Mouse (Mus musculus) cerebellum, postnatal 36 days (tissue): ENCODE data around the gene Papola.

Source experiments
- DNase-seq, 2 experiments: peaks; one replicate each; pipeline ENCODE4 v3.0.0; 2021 to 2022; ENCODE audit warnings: mixed read lengths in 2 of 2

The Papola gene

GRCm38 (mm10) chr12:105784196-105784999 lies at the start of gene Papola:
Gene Papola, plus strand, starts transcription at chr12:105784694.
- DNase-seq = peak; percentile 88 to 90

- DNase-seq = no peak
Observed at GRCm38 (mm10) chr12:105735226-105735888, 49.1 kb upstream of the Papola start.

- DNase-seq = no peak
Observed at GRCm38 (mm10) chr12:105735889-105736251, 48.6 kb upstream of the Papola start.

- DNase-seq = no peak
Observed at GRCm38 (mm10) chr12:105738316-105739096, 46.0 kb upstream of the Papola start.

- no peak for DNase-seq
Observed at GRCm38 (mm10) chr12:105739656-105740055, 44.8 kb upstream of the Papola start.

GRCm38 (mm10) chr12:105748114-105748513 lies 36.4 kb upstream of the Papola start:
- DNase-seq = no peak

- no peak for DNase-seq
Observed at GRCm38 (mm10) chr12:105753813-105754212, 30.7 kb upstream of the Papola start.

GRCm38 (mm10) chr12:105757816-105758497 lies 26.5 kb upstream of the Papola start:
- no peak for DNase-seq

- no peak for DNase-seq
Observed at GRCm38 (mm10) chr12:105758911-105759310, 25.6 kb upstream of the Papola start.

- no peak for DNase-seq
Observed at GRCm38 (mm10) chr12:105759849-105760478, 24.5 kb upstream of the Papola start.

- DNase-seq = no peak
Observed at GRCm38 (mm10) chr12:105761171-105761570, 23.3 kb upstream of the Papola start.

- no peak for DNase-seq
Observed at GRCm38 (mm10) chr12:105761629-105762028, 22.9 kb upstream of the Papola start.

GRCm38 (mm10) chr12:105769700-105770099 lies 14.8 kb upstream of the Papola start:
- no peak for DNase-seq

- DNase-seq = no peak
Observed at GRCm38 (mm10) chr12:105774871-105775270, 9.6 kb upstream of the Papola start.

- no peak for DNase-seq
Observed at GRCm38 (mm10) chr12:105777651-105778050, 6.8 kb upstream of the Papola start.

- DNase-seq = peak in 1 of 2 experiments; percentile 67
Observed at GRCm38 (mm10) chr12:105785000-105785774, 693 bp downstream of the Papola start.

- no peak for DNase-seq
Observed at GRCm38 (mm10) chr12:105786113-105786512, 1.6 kb downstream of the Papola start.

GRCm38 (mm10) chr12:105787626-105788025 lies 3.1 kb downstream of the Papola start:
- DNase-seq = no peak

- no peak for DNase-seq
Observed at GRCm38 (mm10) chr12:105789885-105790284, 5.4 kb downstream of the Papola start.

- DNase-seq = no peak
Observed at GRCm38 (mm10) chr12:105794896-105795295, 10.4 kb downstream of the Papola start.

- no peak for DNase-seq
Observed at GRCm38 (mm10) chr12:105798001-105798400, 13.5 kb downstream of the Papola start.
